Comparison of ENCODE assay signal across 11 mouse cellular contexts in genomic region chr2:101967152-101967551, GRCm38 (mm10).
A peak's percentile ranks its signal among the peaks of the same experiment; 100 is the strongest.
DNase-seq lines count a peak whose midpoint lies in the region; ATAC-seq lines count a peak whose summit lies in the region.
"Had no signal": no experiment of that assay in that cellular context is flagged by ENCODE, and none has a peak within 500 bp of the region (broad histone marks: within the 10 kb centered on the region; RNA-seq: fewer than 3 reads in every experiment).

No protein-coding gene starts in this region.

- peak overlapping the region; percentile 78 for H3K27ac ChIP-seq in forebrain, embryonic 10.5 days
- H3K27ac ChIP-seq in forebrain, embryonic 16.5 days (ENCODE audit: low read length), result no peak overlapping the region
- peak overlapping the region; percentile 65; the same call in 1 of the 2 replicates for H3K27ac ChIP-seq in kidney, embryonic 14.5 days (ENCODE audit: low read depth, low read length)
- H3K27ac ChIP-seq in hindbrain, embryonic 14.5 days, result peak overlapping the region; percentile 57
- H3K27ac ChIP-seq: embryonic facial prominence, embryonic 12.5 days had no signal

- no peak overlapping the region for H3K9ac ChIP-seq in forebrain, embryonic 16.5 days (replicated peaks; ENCODE audit: low read depth, low read length)
- H3K9ac ChIP-seq in kidney, embryonic 14.5 days (ENCODE audit: low read depth, low read length), result no peak overlapping the region
- H3K9ac ChIP-seq in hindbrain, embryonic 14.5 days, result no peak overlapping the region
- H3K9ac ChIP-seq: embryonic facial prominence, embryonic 12.5 days had no signal

- no peak for DNase-seq in forebrain, embryonic 10.5 days (ENCODE audit: extremely low spot score, low spot score)
- DNase-seq in kidney, adult 11 months, result no peak
- DNase-seq in hindbrain, embryonic 14.5 days (ENCODE audit: low spot score), result no peak
- DNase-seq in mesoderm, embryonic 11.5 days (ENCODE audit: low read depth, low spot score), result peak; percentile 40
- no peak for DNase-seq in right cerebral cortex, postnatal 25 days
- DNase-seq in right cerebral cortex, adult 2 months (ENCODE audit: low spot score in 2 of 2), result no peak

- H3K4me2 ChIP-seq in forebrain, embryonic 16.5 days (ENCODE audit: low read length), result no peak overlapping the region
- no peak overlapping the region; the same call in 1 of the 2 replicates for H3K4me2 ChIP-seq in kidney, embryonic 14.5 days (replicated peaks; ENCODE audit: low read depth, low read length)
- H3K4me2 ChIP-seq in hindbrain, embryonic 14.5 days (replicated peaks), result no peak overlapping the region
- H3K4me2 ChIP-seq: embryonic facial prominence, embryonic 12.5 days had no signal

- H3K4me1 ChIP-seq in forebrain, embryonic 10.5 days, result peaks cover 98% of the 10 kb centered on the region
- H3K4me1 ChIP-seq in forebrain, embryonic 16.5 days (replicated peaks; ENCODE audit: control insufficient read depth, insufficient read depth, low read length), result peaks cover 40% of the 10 kb centered on the region
- H3K4me1 ChIP-seq in kidney, embryonic 14.5 days (ENCODE audit: control insufficient read depth, insufficient read depth, low read length), result peaks cover 31% of the 10 kb centered on the region
- H3K4me1 ChIP-seq in hindbrain, embryonic 14.5 days (replicated peaks; ENCODE audit: control insufficient read depth, insufficient read depth, low read length), result peaks cover 35% of the 10 kb centered on the region
- H3K4me1 ChIP-seq: megakaryocyte, embryonic 14.5 days had no signal

- H3K36me3 ChIP-seq in forebrain, embryonic 10.5 days (replicated peaks), result no peaks in the 10 kb centered on the region
- H3K36me3 ChIP-seq in forebrain, embryonic 16.5 days (ENCODE audit: control insufficient read depth, insufficient read depth), result no peaks in the 10 kb centered on the region
- no peaks in the 10 kb centered on the region for H3K36me3 ChIP-seq in kidney, embryonic 14.5 days (ENCODE audit: control insufficient read depth, insufficient read depth, low read length)
- no peaks in the 10 kb centered on the region for H3K36me3 ChIP-seq in hindbrain, embryonic 14.5 days (replicated peaks; ENCODE audit: control insufficient read depth, insufficient read depth)
- H3K36me3 ChIP-seq: embryonic facial prominence, embryonic 12.5 days; G1E had no signal

- H3K9me3 ChIP-seq in forebrain, embryonic 10.5 days, result no peaks in the 10 kb centered on the region
- H3K9me3 ChIP-seq in forebrain, embryonic 16.5 days (ENCODE audit: control insufficient read depth, low read length), result no peaks in the 10 kb centered on the region
- no peaks in the 10 kb centered on the region for H3K9me3 ChIP-seq in kidney, embryonic 14.5 days (ENCODE audit: control insufficient read depth, low read length)
- no peaks in the 10 kb centered on the region for H3K9me3 ChIP-seq in hindbrain, embryonic 14.5 days (ENCODE audit: control insufficient read depth, low read length)
- H3K9me3 ChIP-seq: embryonic facial prominence, embryonic 12.5 days; G1E; megakaryocyte, embryonic 14.5 days had no signal

- H3K27me3 ChIP-seq in forebrain, embryonic 10.5 days (ENCODE audit: poor library complexity, severe bottlenecking), result no peaks in the 10 kb centered on the region; the same call in 1 of the 2 replicates
- H3K27me3 ChIP-seq in forebrain, embryonic 16.5 days (replicated peaks; ENCODE audit: control insufficient read depth, insufficient read depth, low read length), result no peaks in the 10 kb centered on the region
- no peaks in the 10 kb centered on the region for H3K27me3 ChIP-seq in kidney, embryonic 14.5 days (ENCODE audit: control insufficient read depth, insufficient read depth, low read length)
- H3K27me3 ChIP-seq in hindbrain, embryonic 14.5 days (ENCODE audit: control insufficient read depth, insufficient read depth, low read length), result no peaks in the 10 kb centered on the region
- H3K27me3 ChIP-seq: embryonic facial prominence, embryonic 12.5 days had no signal

- WGBS in forebrain, embryonic 10.5 days, result 40% methylated on average over 7 of the region's 7 CpGs
- WGBS in forebrain, embryonic 16.5 days, result 23% methylated on average over 7 of the region's 7 CpGs
- WGBS in kidney, embryonic 14.5 days, result 39% methylated on average over 7 of the region's 7 CpGs
- WGBS in hindbrain, embryonic 14.5 days, result 28% methylated on average over 7 of the region's 7 CpGs

- no peak for ATAC-seq in forebrain, embryonic 16.5 days
- 0 out of 2 replicates have a peak, but pooled peaks have one; percentile 17 for ATAC-seq in kidney, embryonic 14.5 days (ENCODE audit: low FRiP score, low TSS enrichment)
- ATAC-seq in hindbrain, embryonic 14.5 days (ENCODE audit: low FRiP score), result no peak

- no peak overlapping the region for H3K4me3 ChIP-seq in forebrain, embryonic 10.5 days
- H3K4me3 ChIP-seq in forebrain, embryonic 16.5 days (replicated peaks; ENCODE audit: low read length), result no peak overlapping the region
- H3K4me3 ChIP-seq in kidney, embryonic 14.5 days (ENCODE audit: low read length), result no peak overlapping the region
- no peak overlapping the region for H3K4me3 ChIP-seq in hindbrain, embryonic 14.5 days (replicated peaks; ENCODE audit: low read length)
- H3K4me3 ChIP-seq: embryonic facial prominence, embryonic 12.5 days; megakaryocyte, embryonic 14.5 days had no signal
